Comparison of ENCODE assay signal across 7 mouse cellular contexts in the genomic region with DNA sequence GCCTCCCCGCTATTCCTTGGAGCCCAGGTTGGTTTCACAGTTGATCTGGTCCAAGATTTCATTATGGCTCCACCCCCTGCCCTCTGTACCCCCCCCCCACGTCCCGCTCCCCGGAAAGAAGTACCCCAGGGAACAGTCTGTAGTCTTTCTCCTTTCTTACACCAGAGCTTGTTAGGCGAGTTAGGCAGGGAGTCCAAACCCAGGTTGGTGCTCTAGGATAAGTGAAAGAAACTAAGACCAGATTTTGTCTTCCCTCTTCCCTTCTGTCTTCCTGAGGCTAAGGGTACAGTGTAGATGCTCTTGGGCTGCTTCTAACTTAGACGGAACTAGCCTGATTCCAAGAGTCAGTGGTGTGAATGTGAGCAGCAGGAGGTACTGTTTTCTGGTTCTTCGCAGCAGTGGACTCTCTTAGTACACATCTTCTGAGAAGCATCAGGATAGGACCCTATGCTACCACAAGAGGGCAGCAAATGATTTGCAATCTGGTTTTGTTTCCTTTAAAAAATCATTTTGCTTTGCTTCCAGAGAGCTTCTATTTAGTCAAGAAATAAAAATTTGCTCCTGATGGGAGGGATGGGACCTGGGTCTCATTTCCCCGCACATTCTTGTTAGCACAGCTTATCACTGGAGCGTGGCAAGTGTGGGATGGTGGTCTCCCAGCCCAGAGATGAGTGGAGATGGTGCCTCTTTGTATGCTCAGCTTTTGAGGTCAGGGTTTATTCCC.
DNase-seq lines count a peak whose midpoint lies in the region; ATAC-seq and TF ChIP-seq lines count a peak whose summit lies in the region.

No protein-coding gene starts in this region.

- no peaks in the 10 kb centered on the region for H3K36me3 ChIP-seq in ES-E14 (ENCODE audit: control insufficient read depth, insufficient read depth, low read length, poor library complexity, severe bottlenecking)
- no peaks in the 10 kb centered on the region for H3K36me3 ChIP-seq in heart, embryonic 12.5 days
- no peaks in the 10 kb centered on the region for H3K36me3 ChIP-seq in lung, postnatal 0 days (ENCODE audit: insufficient read depth, low read length)

- no peaks in the 10 kb centered on the region for H3K9me3 ChIP-seq in ES-E14 (ENCODE audit: control insufficient read depth, insufficient read depth, low read depth, low read length)
- H3K9me3 ChIP-seq in heart, embryonic 12.5 days (replicated peaks) = no peaks in the 10 kb centered on the region
- no peaks in the 10 kb centered on the region for H3K9me3 ChIP-seq in lung, postnatal 0 days (ENCODE audit: low read length)

- ATAC-seq in heart, embryonic 12.5 days (ENCODE audit: insufficient number of reproducible peaks, low FRiP score) = no peak
- no peak for ATAC-seq in lung, postnatal 0 days

- H3K4me1 ChIP-seq in ES-E14 (ENCODE audit: control insufficient read depth in 2 of 2, insufficient read depth in 2 of 2, low read length in 2 of 2, poor library complexity in 1 of 2) = no peaks in the 10 kb centered on the region
- no peaks in the 10 kb centered on the region for H3K4me1 ChIP-seq in heart, embryonic 12.5 days (replicated peaks)
- no peaks in the 10 kb centered on the region for H3K4me1 ChIP-seq in lung, postnatal 0 days (ENCODE audit: insufficient read depth, low read depth, low read length)

- TF ChIP-seq CTCF in lung, postnatal 0 days (IDR thresholded peaks at IDR 0.05) = peak; percentile 75

- no peaks in the 10 kb centered on the region; the same call in 1 of the 2 replicates for H3K27me3 ChIP-seq in heart, embryonic 12.5 days (replicated peaks)
- H3K27me3 ChIP-seq in lung, postnatal 0 days (replicated peaks; ENCODE audit: insufficient read depth, low read length) = no peaks in the 10 kb centered on the region

- no peak overlapping the region for H3K27ac ChIP-seq in ES-E14 (ENCODE audit: insufficient read depth, low read depth, low read length, poor library complexity, severe bottlenecking)
- H3K27ac ChIP-seq in heart, embryonic 12.5 days (ENCODE audit: poor library complexity, severe bottlenecking) = no peak overlapping the region
- no peak overlapping the region for H3K27ac ChIP-seq in lung, postnatal 0 days (ENCODE audit: low read length)

- H3K9ac ChIP-seq in ES-E14 (ENCODE audit: insufficient read depth, low read depth, low read length, poor library complexity, severe bottlenecking) = no peak overlapping the region
- H3K9ac ChIP-seq in heart, embryonic 12.5 days = no peak overlapping the region
- H3K9ac ChIP-seq in lung, postnatal 0 days (replicated peaks; ENCODE audit: low read depth) = no peak overlapping the region

- TF ChIP-seq EP300 in lung, postnatal 0 days (IDR thresholded peaks at IDR 0.05) = no peak

- H3K4me2 ChIP-seq in heart, embryonic 12.5 days = peak overlapping the region; percentile 45
- no peak overlapping the region for H3K4me2 ChIP-seq in lung, postnatal 0 days (replicated peaks; ENCODE audit: low read depth, low read length)

- WGBS in heart, embryonic 12.5 days = 8% methylated on average over 9 of the region's 9 CpGs
- 7% methylated on average over 9 of the region's 9 CpGs for WGBS in lung, postnatal 0 days

- no peak overlapping the region for H3K4me3 ChIP-seq in ES-E14 (ENCODE audit: insufficient read depth in 1 of 2, low read depth in 1 of 2, low read length in 2 of 2, poor library complexity in 1 of 2, severe bottlenecking in 1 of 2)
- H3K4me3 ChIP-seq in heart, embryonic 12.5 days = no peak overlapping the region
- no peak overlapping the region for H3K4me3 ChIP-seq in lung, postnatal 0 days (ENCODE audit: low read depth, low read length)

- in situ Hi-C loops in ES-E14 (cut with MboI; ENCODE audit: low sequenced_read_pairs in 2 of 2, unreplicated experiment in 2 of 2) = no loop called here

- DNase-seq in B cell, adult 2 months = peak; percentile 29 to 33
- DNase-seq in ES-E14 (ENCODE audit: low read depth, low spot score) = peak; percentile 45
- DNase-seq in cerebellum, postnatal 25 days = peak; percentile 37 to 59
- DNase-seq in kidney, postnatal 14 days = peak; percentile 34
- peak; percentile 67 for DNase-seq in lung, postnatal 0 days (ENCODE audit: low spot score)
- peak; percentile 82 to 83 for DNase-seq in right cerebral cortex, postnatal 10 days (ENCODE audit: low spot score in 2 of 2)

TF ChIP-seq in ES-E14, 5 proteins besides CTCF, POLR2A, EP300 and RAD21:
- TF ChIP-seq HCFC1 (IDR thresholded peaks at IDR 0.05; ENCODE audit: borderline replicate concordance, insufficient read depth, low read length) = no peak
- TF ChIP-seq MAFK (IDR thresholded peaks at IDR 0.05; ENCODE audit: insufficient read depth, low read depth, low read length) = no peak
- TF ChIP-seq ZNF384 (IDR thresholded peaks at IDR 0.05; ENCODE audit: low read depth, low read length) = no peak
- TF ChIP-seq ZC3H11A (IDR thresholded peaks at IDR 0.05; ENCODE audit: borderline replicate concordance, low read depth, low read length) = peak; percentile 82
TF ChIP-seq in ES-E14: peak in this region for 1.

Comparison
In these comparisons a context has a peak if more than half of its experiments do, and no peak if none do; other contexts are left out.
1. DNase-seq: peak in every context shown above with its lines; median percentile 82 in right cerebral cortex, postnatal 10 days; 67 in lung, postnatal 0 days; 48 in cerebellum, postnatal 25 days; 45 in ES-E14; 34 in kidney, postnatal 14 days; 31 in B cell, adult 2 months.